Mouse (Mus musculus) kidney, adult 10 weeks (tissue): ENCODE data around the gene Tysnd1. TPM values are rescaled to one million over a fixed set of nuclear protein-coding genes. Genes with fewer than 3 reads are reported as not detected.

Experiments used
- polyA plus RNA-seq: library from polyadenylated mRNA; stranded (reverse); fragments of 350-450 nt; fragmentation: Illumina TruSeq; extraction: RNeasy Lipid Tissue Mini Kit (QIAGEN cat#74804); gene quantifications from one replicate; pipeline ENCODE4 v1.2.3, GENCODE M21; 2014; ENCODE audit warnings: low read depth, low replicate concordance

The Tysnd1 gene
- 0.81 TPM for polyA plus RNA-seq

DNA sequence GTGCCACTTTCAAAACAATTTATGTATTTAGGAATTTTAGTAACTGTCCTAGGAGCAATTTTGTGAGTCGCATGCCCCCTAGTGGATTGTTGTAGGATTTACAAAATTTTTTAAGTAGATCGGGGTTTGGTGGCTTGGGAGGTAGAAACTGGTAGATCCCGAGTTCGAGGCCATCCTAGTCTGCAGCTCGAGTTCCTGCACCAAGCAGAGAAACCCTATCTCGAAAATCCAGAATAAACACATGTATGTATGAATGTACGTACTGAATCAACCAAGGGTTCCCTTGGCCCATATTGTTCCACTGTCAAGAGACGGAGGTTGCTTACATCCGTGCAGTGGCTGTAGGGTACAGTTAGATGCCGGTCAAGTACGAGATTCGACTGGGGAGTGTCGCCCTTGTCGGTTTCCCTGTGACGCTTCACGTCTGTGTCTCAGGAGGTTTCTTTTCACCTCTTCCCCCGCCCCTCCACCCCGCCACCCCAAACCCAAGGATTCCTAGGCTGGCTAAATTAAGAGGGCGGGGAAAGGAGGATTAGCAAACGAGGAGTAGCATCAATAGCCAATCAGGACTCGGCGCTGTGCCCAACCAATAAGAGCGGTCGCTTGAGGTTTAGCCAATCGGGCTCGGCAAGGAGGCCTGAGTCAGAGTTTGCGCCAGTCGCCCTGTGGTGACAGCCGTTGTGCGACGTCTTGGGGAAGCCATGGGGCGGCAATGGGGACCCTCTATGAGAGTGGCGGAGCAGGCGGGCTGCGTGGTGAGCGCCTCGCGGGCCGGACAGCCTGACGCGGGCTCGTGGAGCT is at the start of gene Tysnd1:
Gene Tysnd1, plus strand, starts transcription at position 645 of the 801 bp plus-strand sequence.

GRCm38 (mm10) chr10:61647790-61648736 is 47.3 kb upstream of the Tysnd1 start, which contains the start of gene Ppa1:
Ppa1 (plus strand) TSS chr10:61648552.

DNA sequence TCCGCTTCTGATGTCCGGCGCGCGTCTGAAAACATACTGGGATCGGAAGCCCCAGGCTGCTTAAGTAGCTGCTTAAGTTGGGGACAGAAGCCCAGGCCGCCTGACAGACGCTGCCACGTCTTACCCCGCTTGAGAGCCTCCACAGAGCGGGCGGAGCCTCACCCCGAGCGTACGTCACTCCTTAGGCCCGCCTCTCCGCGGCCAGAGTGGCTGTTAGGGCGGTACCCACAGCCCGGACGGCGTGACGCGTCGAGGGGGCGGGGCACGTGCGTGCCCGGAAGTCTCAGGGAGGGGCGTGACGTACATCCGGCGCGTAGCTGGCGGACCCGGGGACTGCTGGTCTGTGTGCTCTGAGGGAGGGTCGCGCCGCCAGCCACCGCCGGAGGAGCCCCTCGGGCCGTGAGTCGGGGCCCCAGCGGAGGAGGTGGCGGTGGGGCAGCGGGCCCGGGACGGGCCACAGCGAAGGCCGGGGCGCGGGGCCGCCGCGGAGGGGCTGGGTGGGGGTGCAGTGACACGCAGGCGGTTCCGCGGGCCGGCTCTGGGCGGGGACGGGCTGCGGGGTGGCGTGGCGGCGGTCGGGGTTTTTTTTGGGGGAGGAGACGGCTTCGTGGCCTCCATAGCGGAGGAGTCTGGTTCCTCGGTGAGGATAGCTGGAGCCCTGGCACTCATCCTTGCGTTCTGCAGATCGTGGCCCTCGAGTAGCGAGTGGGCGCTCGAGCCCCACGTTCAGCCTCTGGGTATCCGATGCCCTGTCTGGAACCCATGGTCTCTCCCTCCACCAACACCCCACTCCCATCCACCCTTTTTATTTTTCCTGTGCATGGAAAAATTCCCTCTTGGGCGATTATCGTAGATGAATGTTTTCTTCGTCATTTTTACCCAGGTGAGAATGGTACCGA is 15.1 kb upstream of the Tysnd1 start, which contains the start of gene Sar1a:
Gene Sar1a, plus strand, starts transcription at position 285 of the 899 bp plus-strand sequence.

GRCm38 (mm10) chr10:61714771-61715461 is 19.6 kb downstream of the Tysnd1 start, which contains the start of gene Aifm2:
Aifm2 (plus strand) TSS chr10:61715263.

Other genes starting within 250 kb of the Tysnd1 start
- 38.0 TPM for gene Eif4ebp2, start 242.9 kb upstream of the Tysnd1 start, polyA plus RNA-seq
- 0.85 TPM for gene Lrrc20, start 219.7 kb upstream of the Tysnd1 start, polyA plus RNA-seq
- not detected for gene Npffr1, start 100.0 kb upstream of the Tysnd1 start, polyA plus RNA-seq
- gene Ppa1, start 47.0 kb upstream of the Tysnd1 start, polyA plus RNA-seq, result 68.6 TPM
- gene Sar1a, start 15.2 kb upstream of the Tysnd1 start, polyA plus RNA-seq, result 206 TPM
- 3.0 TPM for gene Aifm2, start 19.7 kb downstream of the Tysnd1 start, polyA plus RNA-seq
- gene H2afy2, start 88.6 kb downstream of the Tysnd1 start, polyA plus RNA-seq, result 5.6 TPM